12 mouse cellular contexts compared by ENCODE assay signal in genomic region chr4:152029997-152030396, GRCm38 (mm10). TPM values are rescaled to one million over a fixed set of nuclear protein-coding genes. Genes with fewer than 3 reads are reported as not detected.
DNase-seq lines count a peak whose midpoint lies in the region; ATAC-seq lines count a peak whose summit lies in the region.
"Had no signal": no experiment of that assay in that cellular context is flagged by ENCODE, and none has a peak within 500 bp of the region (broad histone marks: within the 10 kb centered on the region; RNA-seq: fewer than 3 reads in every experiment).

No protein-coding gene starts in this region.

- H3K27me3 ChIP-seq in heart, embryonic 16.5 days (ENCODE audit: control insufficient read depth, insufficient read depth, low read length): 0 out of 2 replicates have a peak, but pooled peaks cover 4% of the 10 kb centered on the region
- H3K27me3 ChIP-seq in midbrain, embryonic 14.5 days (ENCODE audit: control insufficient read depth, insufficient read depth, low read length): no peaks in the 10 kb centered on the region
- peaks cover 14% of the 10 kb centered on the region for H3K27me3 ChIP-seq in midbrain, embryonic 10.5 days (ENCODE audit: low read depth, poor library complexity, severe bottlenecking)
- H3K27me3 ChIP-seq in hindbrain, embryonic 14.5 days (ENCODE audit: control insufficient read depth, insufficient read depth, low read length): no peaks in the 10 kb centered on the region
- 0 out of 2 replicates have a peak, but pooled peaks cover 3% of the 10 kb centered on the region for H3K27me3 ChIP-seq in neural tube, embryonic 15.5 days (replicated peaks)

- no peak for DNase-seq in heart, adult 11 months
- DNase-seq in midbrain, embryonic 14.5 days: peak; percentile 57
- no peak for DNase-seq in midbrain, embryonic 10.5 days (ENCODE audit: low spot score)
- no peak for DNase-seq in hindbrain, embryonic 14.5 days (ENCODE audit: low spot score)
- no peak for DNase-seq in yolk sac, embryonic 10.5 days (ENCODE audit: low spot score)
- DNase-seq: cerebellum, adult 11 months; gastrocnemius, adult 2 months; heart, postnatal 4 days; liver, embryonic 13.5 days had no signal

- no peak overlapping the region for H3K4me2 ChIP-seq in heart, embryonic 16.5 days (ENCODE audit: low read depth, low read length)
- H3K4me2 ChIP-seq in midbrain, embryonic 14.5 days (ENCODE audit: low read length): 0 out of 2 replicates have a peak overlapping the region, but pooled peaks have one; percentile 8
- H3K4me2 ChIP-seq in hindbrain, embryonic 14.5 days (replicated peaks): peak overlapping the region; percentile 3; the same call in 1 of the 2 replicates
- peak overlapping the region; percentile 29 for H3K4me2 ChIP-seq in neural tube, embryonic 15.5 days
- H3K4me2 ChIP-seq: liver, embryonic 13.5 days had no signal

- peak overlapping the region; percentile 27; the same call in 1 of the 2 replicates for H3K9ac ChIP-seq in heart, embryonic 16.5 days (ENCODE audit: low read length)
- no peak overlapping the region for H3K9ac ChIP-seq in midbrain, embryonic 14.5 days (replicated peaks; ENCODE audit: low read length)
- peak overlapping the region; percentile 11; the same call in 1 of the 2 replicates for H3K9ac ChIP-seq in hindbrain, embryonic 14.5 days
- 0 out of 2 replicates have a peak overlapping the region, but pooled peaks have one; percentile 6 for H3K9ac ChIP-seq in neural tube, embryonic 15.5 days (replicated peaks)
- H3K9ac ChIP-seq: liver, embryonic 13.5 days had no signal

- WGBS in heart, embryonic 16.5 days: 69% methylated on average over 4 of the region's 4 CpGs
- WGBS in midbrain, embryonic 14.5 days: 69% methylated on average over 4 of the region's 4 CpGs
- 71% methylated on average over 4 of the region's 4 CpGs for WGBS in midbrain, embryonic 10.5 days
- 53% methylated on average over 4 of the region's 4 CpGs for WGBS in hindbrain, embryonic 14.5 days
- 65% methylated on average over 4 of the region's 4 CpGs for WGBS in neural tube, embryonic 15.5 days

- no peak overlapping the region for H3K27ac ChIP-seq in heart, embryonic 16.5 days (ENCODE audit: low read length)
- no peak overlapping the region for H3K27ac ChIP-seq in midbrain, embryonic 14.5 days (replicated peaks; ENCODE audit: low read depth, low read length)
- H3K27ac ChIP-seq in midbrain, embryonic 10.5 days (replicated peaks): no peak overlapping the region; the same call in 1 of the 2 replicates
- no peak overlapping the region for H3K27ac ChIP-seq in hindbrain, embryonic 14.5 days
- H3K27ac ChIP-seq in neural tube, embryonic 15.5 days (replicated peaks): no peak overlapping the region
- H3K27ac ChIP-seq: gastrocnemius, adult 2 months; liver, embryonic 13.5 days had no signal

- peaks cover 27% of the 10 kb centered on the region for H3K4me1 ChIP-seq in heart, embryonic 16.5 days (ENCODE audit: control insufficient read depth, insufficient read depth, low read length)
- peaks cover 29% of the 10 kb centered on the region for H3K4me1 ChIP-seq in midbrain, embryonic 14.5 days (ENCODE audit: control insufficient read depth, insufficient read depth, low read length)
- peaks cover 65% of the 10 kb centered on the region for H3K4me1 ChIP-seq in midbrain, embryonic 10.5 days
- H3K4me1 ChIP-seq in hindbrain, embryonic 14.5 days (replicated peaks; ENCODE audit: control insufficient read depth, insufficient read depth, low read length): peaks cover 37% of the 10 kb centered on the region
- H3K4me1 ChIP-seq in neural tube, embryonic 15.5 days: peaks cover 43% of the 10 kb centered on the region

- no peak for ATAC-seq in heart, embryonic 16.5 days (replicated peaks; ENCODE audit: extremely low read depth, insufficient read depth, low FRiP score)
- no peak for ATAC-seq in midbrain, embryonic 14.5 days (ENCODE audit: low FRiP score, low TSS enrichment)
- ATAC-seq in hindbrain, embryonic 14.5 days (ENCODE audit: low FRiP score): no peak
- ATAC-seq in neural tube, embryonic 15.5 days (ENCODE audit: low FRiP score): no peak
- no peak for ATAC-seq in erythroblast, adult 5-6 weeks (replicated peaks; ENCODE audit: low FRiP score, poor library complexity, severe bottlenecking)

- H3K36me3 ChIP-seq in heart, embryonic 16.5 days (ENCODE audit: control insufficient read depth, insufficient read depth): no peaks in the 10 kb centered on the region
- H3K36me3 ChIP-seq in midbrain, embryonic 14.5 days (ENCODE audit: control insufficient read depth, insufficient read depth, low read length): no peaks in the 10 kb centered on the region
- peaks cover 15% of the 10 kb centered on the region for H3K36me3 ChIP-seq in midbrain, embryonic 10.5 days
- H3K36me3 ChIP-seq in hindbrain, embryonic 14.5 days (replicated peaks; ENCODE audit: control insufficient read depth, insufficient read depth): no peaks in the 10 kb centered on the region
- no peaks in the 10 kb centered on the region for H3K36me3 ChIP-seq in neural tube, embryonic 15.5 days

- H3K4me3 ChIP-seq in heart, embryonic 16.5 days (ENCODE audit: low read length): no peak overlapping the region
- H3K4me3 ChIP-seq in midbrain, embryonic 14.5 days (replicated peaks; ENCODE audit: low read depth, low read length): no peak overlapping the region
- H3K4me3 ChIP-seq in midbrain, embryonic 10.5 days: no peak overlapping the region
- H3K4me3 ChIP-seq in hindbrain, embryonic 14.5 days (replicated peaks; ENCODE audit: low read length): no peak overlapping the region
- peak overlapping the region; percentile 8; the same call in 1 of the 2 replicates for H3K4me3 ChIP-seq in neural tube, embryonic 15.5 days (replicated peaks)
- H3K4me3 ChIP-seq: gastrocnemius, adult 2 months; liver, embryonic 13.5 days had no signal

- H3K9me3 ChIP-seq in heart, embryonic 16.5 days (replicated peaks; ENCODE audit: control insufficient read depth, low read length): no peaks in the 10 kb centered on the region
- H3K9me3 ChIP-seq in midbrain, embryonic 14.5 days (ENCODE audit: control insufficient read depth, low read length): no peaks in the 10 kb centered on the region
- H3K9me3 ChIP-seq in midbrain, embryonic 10.5 days (replicated peaks): no peaks in the 10 kb centered on the region
- no peaks in the 10 kb centered on the region for H3K9me3 ChIP-seq in hindbrain, embryonic 14.5 days (ENCODE audit: control insufficient read depth, low read length)
- H3K9me3 ChIP-seq in neural tube, embryonic 15.5 days (replicated peaks): no peaks in the 10 kb centered on the region
- H3K9me3 ChIP-seq: liver, embryonic 13.5 days had no signal

RNA-seq across cellular contexts. Expression of gene Zbtb48, which starts 2.5 kb away (rescaled TPM):
- 13.5 and 14.5 TPM in 2 replicates for polyA plus RNA-seq in heart, embryonic 16.5 days (2015; fragmentation: Nextera tagmentation; extraction: Ambion mirVana)
- polyA plus RNA-seq in midbrain, embryonic 14.5 days (2014; fragmentation: Nextera tagmentation; extraction: Ambion mirVana): 19.7 and 21.8 TPM in 2 replicates
- polyA plus RNA-seq in midbrain, embryonic 10.5 days (2016; fragmentation: Nextera tagmentation; extraction: Ambion mirVana): 18.7 and 25.6 TPM in 2 replicates
- 19.1 and 20.7 TPM in 2 replicates for polyA plus RNA-seq in hindbrain, embryonic 14.5 days (2014; fragmentation: Nextera tagmentation; extraction: Ambion mirVana)
- 15.9 and 16.4 TPM in 2 replicates for polyA plus RNA-seq in neural tube, embryonic 15.5 days (2015; fragmentation: Nextera tagmentation; extraction: Ambion mirVana)
- 2.7 and 2.9 TPM in 2 replicates for total RNA-seq in erythroblast, adult 5-6 weeks (2015; ENCODE audit: low replicate concordance)
- 2.9 and 4.2 TPM in 2 replicates for total RNA-seq in erythroblast, adult 5-6 weeks (2017; ENCODE audit: low replicate concordance)

RNA-seq across cellular contexts. Expression of gene Tas1r1, which starts 8.4 kb away (rescaled TPM):
- polyA plus RNA-seq in heart, embryonic 16.5 days (2015; fragmentation: Nextera tagmentation; extraction: Ambion mirVana): 0.29 and 0.39 TPM in 2 replicates
- 1.2 and 1.3 TPM in 2 replicates for polyA plus RNA-seq in midbrain, embryonic 14.5 days (2014; fragmentation: Nextera tagmentation; extraction: Ambion mirVana)
- 0.73 and 0.75 TPM in 2 replicates for polyA plus RNA-seq in midbrain, embryonic 10.5 days (2016; fragmentation: Nextera tagmentation; extraction: Ambion mirVana)
- 0.90 and 1.0 TPM in 2 replicates for polyA plus RNA-seq in hindbrain, embryonic 14.5 days (2014; fragmentation: Nextera tagmentation; extraction: Ambion mirVana)
- polyA plus RNA-seq in neural tube, embryonic 15.5 days (2015; fragmentation: Nextera tagmentation; extraction: Ambion mirVana): 2.1 and 2.2 TPM in 2 replicates
- total RNA-seq in erythroblast, adult 5-6 weeks (2015; ENCODE audit: low replicate concordance): 1.9 TPM in 1 of 2 replicates, not detected in the other
- total RNA-seq in erythroblast, adult 5-6 weeks (2017; ENCODE audit: low replicate concordance): not detected in 2 replicates

RNA-seq across cellular contexts. Expression of gene Nol9, which starts 9.1 kb away (rescaled TPM):
- 17.1 and 17.8 TPM in 2 replicates for polyA plus RNA-seq in heart, embryonic 16.5 days (2015; fragmentation: Nextera tagmentation; extraction: Ambion mirVana)
- 21.1 and 25.8 TPM in 2 replicates for polyA plus RNA-seq in midbrain, embryonic 14.5 days (2014; fragmentation: Nextera tagmentation; extraction: Ambion mirVana)
- 35.3 and 35.7 TPM in 2 replicates for polyA plus RNA-seq in midbrain, embryonic 10.5 days (2016; fragmentation: Nextera tagmentation; extraction: Ambion mirVana)
- 24.4 and 26.1 TPM in 2 replicates for polyA plus RNA-seq in hindbrain, embryonic 14.5 days (2014; fragmentation: Nextera tagmentation; extraction: Ambion mirVana)
- polyA plus RNA-seq in neural tube, embryonic 15.5 days (2015; fragmentation: Nextera tagmentation; extraction: Ambion mirVana): 26.0 and 26.4 TPM in 2 replicates
- 6.7 and 7.3 TPM in 2 replicates for total RNA-seq in erythroblast, adult 5-6 weeks (2015; ENCODE audit: low replicate concordance)
- total RNA-seq in erythroblast, adult 5-6 weeks (2017; ENCODE audit: low replicate concordance): 3.9 and 6.3 TPM in 2 replicates

RNA-seq across cellular contexts. Expression of gene Klhl21, which starts 21.4 kb away (rescaled TPM):
- 27.2 and 33.1 TPM in 2 replicates for polyA plus RNA-seq in heart, embryonic 16.5 days (2015; fragmentation: Nextera tagmentation; extraction: Ambion mirVana)
- 1.5 and 1.6 TPM in 2 replicates for polyA plus RNA-seq in midbrain, embryonic 14.5 days (2014; fragmentation: Nextera tagmentation; extraction: Ambion mirVana)
- polyA plus RNA-seq in midbrain, embryonic 10.5 days (2016; fragmentation: Nextera tagmentation; extraction: Ambion mirVana): 6.9 and 8.5 TPM in 2 replicates
- 2.5 and 3.2 TPM in 2 replicates for polyA plus RNA-seq in hindbrain, embryonic 14.5 days (2014; fragmentation: Nextera tagmentation; extraction: Ambion mirVana)
- 5.7 and 7.8 TPM in 2 replicates for polyA plus RNA-seq in neural tube, embryonic 15.5 days (2015; fragmentation: Nextera tagmentation; extraction: Ambion mirVana)
- 0.77 and 2.3 TPM in 2 replicates for total RNA-seq in erythroblast, adult 5-6 weeks (2015; ENCODE audit: low replicate concordance)
- total RNA-seq in erythroblast, adult 5-6 weeks (2017; ENCODE audit: low replicate concordance): 2.7 and 4.2 TPM in 2 replicates

RNA-seq across cellular contexts. Expression of gene Phf13, which starts 33.9 kb away (rescaled TPM):
- polyA plus RNA-seq in heart, embryonic 16.5 days (2015; fragmentation: Nextera tagmentation; extraction: Ambion mirVana): 15.4 and 17.1 TPM in 2 replicates
- polyA plus RNA-seq in midbrain, embryonic 14.5 days (2014; fragmentation: Nextera tagmentation; extraction: Ambion mirVana): 16.9 and 19.0 TPM in 2 replicates
- 23.9 and 30.4 TPM in 2 replicates for polyA plus RNA-seq in midbrain, embryonic 10.5 days (2016; fragmentation: Nextera tagmentation; extraction: Ambion mirVana)
- 20.6 and 26.4 TPM in 2 replicates for polyA plus RNA-seq in hindbrain, embryonic 14.5 days (2014; fragmentation: Nextera tagmentation; extraction: Ambion mirVana)
- 21.3 TPM in 2 replicates for polyA plus RNA-seq in neural tube, embryonic 15.5 days (2015; fragmentation: Nextera tagmentation; extraction: Ambion mirVana)
- total RNA-seq in erythroblast, adult 5-6 weeks (2015; ENCODE audit: low replicate concordance): 0.42 and 1.9 TPM in 2 replicates
- total RNA-seq in erythroblast, adult 5-6 weeks (2017; ENCODE audit: low replicate concordance): 0.85 and 0.98 TPM in 2 replicates
